Mouse (Mus musculus): ENCODE results near the gene Acp6. TPM values are rescaled to one million over a fixed set of nuclear protein-coding genes. Genes with fewer than 3 reads are reported as not detected.
A peak's percentile ranks its signal among the peaks of the same experiment; 100 is the strongest.

Gene Acp6
- polyA plus RNA-seq, 1 experiment from 2014 or later: 24.2 TPM

- Histone ChIP-seq H3K27me3 (replicated peaks; ENCODE audit: control insufficient read depth, insufficient read depth, low read length) (no peaks in the 10 kb centered on the region), H3K9ac (ENCODE audit: low read depth, low read length) (peak overlapping the region; percentile 74)
Observed at GRCm38 (mm10) chr3:97157958-97158599, 498 bp upstream of the Acp6 start.

DNA sequence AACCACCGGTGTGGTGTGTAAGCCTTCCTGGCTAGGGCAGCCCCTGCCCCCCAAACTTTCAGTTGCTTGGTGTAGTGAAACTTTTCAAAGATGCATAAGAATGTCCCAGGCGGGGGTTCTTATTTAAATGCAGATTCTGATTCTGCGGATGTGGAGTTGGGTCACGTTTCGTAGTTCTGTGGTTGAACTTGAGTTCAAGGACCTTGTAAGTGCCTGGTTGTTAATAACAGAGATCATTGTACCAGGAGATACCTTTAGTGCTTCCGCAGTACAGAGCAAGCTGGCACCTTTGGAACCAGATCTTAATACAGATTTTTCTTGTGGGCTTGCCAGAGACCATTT lies 903 bp downstream of the Acp6 start:
- Histone ChIP-seq H3K9me3 (ENCODE audit: control insufficient read depth, low read length) (no peaks in the 10 kb centered on the region), H3K9ac (ENCODE audit: low read depth, low read length) (peak overlapping the region; percentile 74), H3K27ac (ENCODE audit: low read depth, low read length) (no peak overlapping the region), H3K36me3 (ENCODE audit: control insufficient read depth, insufficient read depth, low read length) (no peaks in the 10 kb centered on the region), H3K4me3 (ENCODE audit: low read length) (peak overlapping the region; percentile 67), H3K27me3 (replicated peaks; ENCODE audit: control insufficient read depth, insufficient read depth, low read length) (no peaks in the 10 kb centered on the region), H3K4me2 (ENCODE audit: low read length) (peak overlapping the region; percentile 74), H3K4me1 (ENCODE audit: control insufficient read depth, insufficient read depth, low read depth, low read length) (peaks cover 2% of the 10 kb centered on the region)
- 6% methylated on average over 6 of the region's 6 CpGs for WGBS
- ATAC-seq: no peak

More at GRCm38 (mm10) chr3:97157958-97158599, 498 bp upstream of the Acp6 start:
- Histone ChIP-seq H3K4me1 (ENCODE audit: control insufficient read depth, insufficient read depth, low read depth, low read length) (peaks cover 2% of the 10 kb centered on the region), H3K27ac (ENCODE audit: low read depth, low read length) (peak overlapping the region; percentile 31; the same call in 1 of the 2 replicates), H3K36me3 (ENCODE audit: control insufficient read depth, insufficient read depth, low read length) (no peaks in the 10 kb centered on the region), H3K9me3 (ENCODE audit: control insufficient read depth, low read length) (no peaks in the 10 kb centered on the region), H3K4me2 (ENCODE audit: low read length) (peak overlapping the region; percentile 74), H3K4me3 (ENCODE audit: low read length) (peak overlapping the region; percentile 67)
- peak; percentile 69 for ATAC-seq
- WGBS: 1% methylated on average over 17 of the region's 17 CpGs

GRCm38 (mm10) chr3:97159986-97160385 lies 1.4 kb downstream of the Acp6 start:
- H3K4me2 ChIP-seq (ENCODE audit: low read length): no peak overlapping the region; the same call in 1 of the 2 replicates
- no peaks in the 10 kb centered on the region for H3K36me3 ChIP-seq (ENCODE audit: control insufficient read depth, insufficient read depth, low read length)
- peaks cover 2% of the 10 kb centered on the region for H3K4me1 ChIP-seq (ENCODE audit: control insufficient read depth, insufficient read depth, low read depth, low read length)
- no peaks in the 10 kb centered on the region for H3K9me3 ChIP-seq (ENCODE audit: control insufficient read depth, low read length)
- H3K27me3 ChIP-seq (replicated peaks; ENCODE audit: control insufficient read depth, insufficient read depth, low read length): no peaks in the 10 kb centered on the region
- H3K4me3 ChIP-seq (ENCODE audit: low read length): no peak overlapping the region
- 82% methylated on average over 2 of the region's 2 CpGs for WGBS
- no peak overlapping the region for H3K9ac ChIP-seq (ENCODE audit: low read depth, low read length)
- ATAC-seq: no peak
- H3K27ac ChIP-seq (ENCODE audit: low read depth, low read length): no peak overlapping the region

- H3K4me1 ChIP-seq (ENCODE audit: control insufficient read depth, insufficient read depth, low read depth, low read length): peaks cover 2% of the 10 kb centered on the region
- H3K27ac ChIP-seq (ENCODE audit: low read depth, low read length): no peak overlapping the region
- 61% methylated on average over 10 of the region's 10 CpGs for WGBS
- H3K4me2 ChIP-seq (ENCODE audit: low read length): peak overlapping the region; percentile 24; the same call in 1 of the 2 replicates
- no peaks in the 10 kb centered on the region for H3K36me3 ChIP-seq (ENCODE audit: control insufficient read depth, insufficient read depth, low read length)
- H3K9ac ChIP-seq (ENCODE audit: low read depth, low read length): no peak overlapping the region
- H3K9me3 ChIP-seq (ENCODE audit: control insufficient read depth, low read length): no peaks in the 10 kb centered on the region
- H3K4me3 ChIP-seq (ENCODE audit: low read length): no peak overlapping the region
- H3K27me3 ChIP-seq (replicated peaks; ENCODE audit: control insufficient read depth, insufficient read depth, low read length): no peaks in the 10 kb centered on the region
- ATAC-seq: no peak
Observed at GRCm38 (mm10) chr3:97160908-97161307, 2.3 kb downstream of the Acp6 start.

DNA sequence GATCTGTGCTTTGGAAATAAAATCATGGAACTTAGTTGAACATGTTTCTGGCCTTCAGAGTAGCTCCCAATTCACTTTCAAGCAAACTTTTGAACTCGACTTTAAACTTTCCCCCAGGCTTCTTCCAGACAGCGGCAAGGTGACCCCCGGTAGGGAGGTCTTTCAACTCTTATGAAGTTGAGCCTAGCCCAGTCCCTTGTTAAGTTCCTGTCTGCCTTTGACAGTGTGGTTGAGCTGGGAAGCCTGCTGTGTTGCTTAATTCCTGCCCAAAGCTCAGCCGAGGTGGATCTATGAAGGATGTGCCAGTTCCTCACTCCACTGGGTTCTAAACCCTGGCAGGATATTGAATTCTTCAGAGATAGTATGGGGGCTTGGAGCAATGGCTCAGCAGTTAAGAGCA lies 3.2 kb downstream of the Acp6 start:
- no peaks in the 10 kb centered on the region for H3K27me3 ChIP-seq (replicated peaks; ENCODE audit: control insufficient read depth, insufficient read depth, low read length)
- WGBS: 59% methylated on average over 4 of the region's 4 CpGs
- peaks cover 2% of the 10 kb centered on the region for H3K4me1 ChIP-seq (ENCODE audit: control insufficient read depth, insufficient read depth, low read depth, low read length)
- H3K27ac ChIP-seq (ENCODE audit: low read depth, low read length): no peak overlapping the region
- H3K4me3 ChIP-seq (ENCODE audit: low read length): no peak overlapping the region
- no peaks in the 10 kb centered on the region for H3K9me3 ChIP-seq (ENCODE audit: control insufficient read depth, low read length)
- H3K4me2 ChIP-seq (ENCODE audit: low read length): no peak overlapping the region
- no peaks in the 10 kb centered on the region for H3K36me3 ChIP-seq (ENCODE audit: control insufficient read depth, insufficient read depth, low read length)
- no peak overlapping the region for H3K9ac ChIP-seq (ENCODE audit: low read depth, low read length)
- no peak for ATAC-seq

- Histone ChIP-seq H3K9ac (ENCODE audit: low read depth, low read length) (no peak overlapping the region), H3K27me3 (replicated peaks; ENCODE audit: control insufficient read depth, insufficient read depth, low read length) (no peaks in the 10 kb centered on the region), H3K4me1 (ENCODE audit: control insufficient read depth, insufficient read depth, low read depth, low read length) (no peaks in the 10 kb centered on the region; the same call in none of the 2 replicates), H3K27ac (ENCODE audit: low read depth, low read length) (no peak overlapping the region), H3K4me2 (ENCODE audit: low read length) (no peak overlapping the region), H3K4me3 (ENCODE audit: low read length) (no peak overlapping the region), H3K9me3 (ENCODE audit: control insufficient read depth, low read length) (no peaks in the 10 kb centered on the region), H3K36me3 (ENCODE audit: control insufficient read depth, insufficient read depth, low read length) (no peaks in the 10 kb centered on the region)
- ATAC-seq: no peak
- 86% methylated on average over 4 of the region's 4 CpGs for WGBS
Observed at GRCm38 (mm10) chr3:97164477-97164876, 5.9 kb downstream of the Acp6 start.

DNA sequence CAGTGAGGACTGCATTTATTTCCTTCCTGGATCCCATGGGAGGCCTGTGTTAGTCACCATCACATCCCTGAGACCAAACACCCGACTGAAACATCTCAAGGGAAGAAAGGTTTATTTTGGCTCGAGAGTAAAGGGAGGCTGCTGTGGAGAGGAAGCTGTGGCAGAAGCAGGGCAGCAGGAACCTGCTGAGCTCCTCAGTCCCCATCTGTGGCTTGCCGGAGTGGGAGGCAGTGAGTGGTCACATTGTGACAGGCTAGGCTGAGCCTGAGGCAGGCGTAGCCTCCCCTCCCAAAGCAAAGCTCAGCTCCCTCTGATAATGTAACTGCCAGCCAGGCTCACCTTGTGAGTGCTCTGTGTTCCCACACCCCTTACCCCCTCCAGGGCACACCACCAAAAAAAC lies 8.5 kb downstream of the Acp6 start:
- H3K4me3 ChIP-seq (ENCODE audit: low read length): no peak overlapping the region
- no peaks in the 10 kb centered on the region for H3K4me1 ChIP-seq (ENCODE audit: control insufficient read depth, insufficient read depth, low read depth, low read length)
- no peaks in the 10 kb centered on the region for H3K36me3 ChIP-seq (ENCODE audit: control insufficient read depth, insufficient read depth, low read length)
- H3K27ac ChIP-seq (ENCODE audit: low read depth, low read length): no peak overlapping the region
- no peak for ATAC-seq
- no peaks in the 10 kb centered on the region for H3K27me3 ChIP-seq (replicated peaks; ENCODE audit: control insufficient read depth, insufficient read depth, low read length)
- H3K4me2 ChIP-seq (ENCODE audit: low read length): no peak overlapping the region
- WGBS: 59% methylated on average over 4 of the region's 4 CpGs
- H3K9me3 ChIP-seq (ENCODE audit: control insufficient read depth, low read length): no peaks in the 10 kb centered on the region
- no peak overlapping the region for H3K9ac ChIP-seq (ENCODE audit: low read depth, low read length)

GRCm38 (mm10) chr3:97171531-97171930 lies 13.0 kb downstream of the Acp6 start:
- H3K27ac ChIP-seq (ENCODE audit: low read depth, low read length): no peak overlapping the region
- H3K4me3 ChIP-seq (ENCODE audit: low read length): no peak overlapping the region
- H3K9me3 ChIP-seq (ENCODE audit: control insufficient read depth, low read length): no peaks in the 10 kb centered on the region
- H3K36me3 ChIP-seq (ENCODE audit: control insufficient read depth, insufficient read depth, low read length): no peaks in the 10 kb centered on the region
- H3K4me2 ChIP-seq (ENCODE audit: low read length): no peak overlapping the region
- no peak for ATAC-seq
- H3K4me1 ChIP-seq (ENCODE audit: control insufficient read depth, insufficient read depth, low read depth, low read length): no peaks in the 10 kb centered on the region
- WGBS: 83% methylated on average over 6 of the region's 6 CpGs
- no peak overlapping the region for H3K9ac ChIP-seq (ENCODE audit: low read depth, low read length)
- H3K27me3 ChIP-seq (replicated peaks; ENCODE audit: control insufficient read depth, insufficient read depth, low read length): no peaks in the 10 kb centered on the region

- ATAC-seq: 0 out of 2 replicates have a peak, but pooled peaks have one; percentile 24
- Histone ChIP-seq H3K4me3 (ENCODE audit: low read length) (no peak overlapping the region), H3K4me1 (ENCODE audit: control insufficient read depth, insufficient read depth, low read depth, low read length) (no peaks in the 10 kb centered on the region), H3K4me2 (ENCODE audit: low read length) (no peak overlapping the region), H3K9ac (ENCODE audit: low read depth, low read length) (no peak overlapping the region), H3K27ac (ENCODE audit: low read depth, low read length) (no peak overlapping the region; the same call in 1 of the 2 replicates), H3K27me3 (replicated peaks; ENCODE audit: control insufficient read depth, insufficient read depth, low read length) (no peaks in the 10 kb centered on the region), H3K36me3 (ENCODE audit: control insufficient read depth, insufficient read depth, low read length) (no peaks in the 10 kb centered on the region), H3K9me3 (ENCODE audit: control insufficient read depth, low read length) (no peaks in the 10 kb centered on the region)
- WGBS: 66% methylated on average over 9 of the region's 9 CpGs
Observed at GRCm38 (mm10) chr3:97172231-97172630, 13.7 kb downstream of the Acp6 start.
